Mouse (Mus musculus) ES-CJ7 (cell line): ENCODE results near the gene Rpl15.
"Not testable (repeated sequence)": the region's sequence is repeated elsewhere in the genome, so short reads cannot be mapped to it uniquely, and the experiment has no call there.

Experiments used
- DNase-seq: peaks from one replicate; pipeline ENCODE4 v3.0.0; 2011; ENCODE audit warnings: low read depth, low spot score

Gene Rpl15

GRCm38 (mm10) chr14:18241786-18242185 is 29.4 kb downstream of the Rpl15 start:
- DNase-seq: no peak

- no peak for DNase-seq
These were observed 31.1 kb downstream of the Rpl15 start for GRCm38 (mm10) chr14:18240132-18240531.

- DNase-seq: peak; percentile 99
These were observed 32.1 kb downstream of the Rpl15 start, which contains the start of gene Nr1d2 for GRCm38 (mm10) chr14:18238750-18239731. TSS of gene Nr1d2 (minus strand) at chr14:18239127.

GRCm38 (mm10) chr14:18238131-18238749 is 33.0 kb downstream of the Rpl15 start:
- DNase-seq: peak; percentile 96

DNA sequence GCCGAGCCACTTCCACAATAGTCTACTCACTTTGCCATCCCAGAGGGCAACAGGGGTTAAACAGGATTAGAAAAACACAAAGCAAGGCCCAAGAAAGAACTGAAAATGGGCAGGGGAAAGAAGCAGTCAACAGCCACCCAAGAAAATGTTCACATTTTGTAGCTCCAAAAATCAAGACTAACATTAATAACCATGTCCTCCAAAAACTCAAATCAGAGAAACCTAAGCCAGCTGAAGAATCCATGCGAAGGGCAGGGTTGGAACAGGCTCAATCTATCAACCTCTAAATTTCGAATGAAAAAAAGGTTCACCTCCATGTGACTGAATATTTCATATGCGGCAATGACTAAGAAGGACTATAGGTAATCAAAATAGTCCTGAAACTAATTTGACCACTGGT is 33.8 kb downstream of the Rpl15 start:
- DNase-seq: no peak

DNA sequence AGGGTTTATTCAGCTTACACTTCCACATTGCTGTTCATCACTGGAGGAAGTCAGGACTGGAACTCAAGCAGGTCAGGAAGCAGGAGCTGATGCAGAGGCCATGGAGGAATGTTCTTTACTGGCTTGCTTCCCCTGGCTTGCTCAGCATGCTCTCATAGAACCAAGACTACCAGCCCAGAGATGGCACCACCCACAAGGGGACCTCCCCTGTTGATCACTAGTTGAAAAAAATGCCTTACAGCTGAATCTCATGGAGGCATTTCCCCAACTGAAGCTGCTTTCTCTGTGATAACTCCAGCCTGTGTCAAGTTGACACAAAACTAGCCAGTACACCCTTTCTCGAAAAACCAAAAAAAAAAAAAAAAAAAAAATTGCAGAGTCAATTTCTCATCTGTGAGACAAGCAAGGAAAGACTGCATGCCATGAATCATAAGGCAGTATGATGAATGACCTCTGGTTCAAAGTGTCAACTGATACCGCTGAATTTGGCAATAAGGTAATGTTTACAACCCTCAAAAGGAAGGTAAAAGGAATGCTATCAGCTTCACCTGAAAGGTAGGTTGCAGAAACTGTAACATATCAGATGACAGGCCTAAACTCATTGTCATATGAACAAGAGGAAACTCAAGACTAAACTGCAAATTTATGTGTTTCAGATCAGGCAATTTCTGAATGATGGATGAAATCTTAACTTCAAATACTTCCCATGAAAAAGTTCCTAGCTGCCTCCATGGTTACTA is 34.5 kb downstream of the Rpl15 start:
- DNase-seq: not testable (repeated sequence)

DNA sequence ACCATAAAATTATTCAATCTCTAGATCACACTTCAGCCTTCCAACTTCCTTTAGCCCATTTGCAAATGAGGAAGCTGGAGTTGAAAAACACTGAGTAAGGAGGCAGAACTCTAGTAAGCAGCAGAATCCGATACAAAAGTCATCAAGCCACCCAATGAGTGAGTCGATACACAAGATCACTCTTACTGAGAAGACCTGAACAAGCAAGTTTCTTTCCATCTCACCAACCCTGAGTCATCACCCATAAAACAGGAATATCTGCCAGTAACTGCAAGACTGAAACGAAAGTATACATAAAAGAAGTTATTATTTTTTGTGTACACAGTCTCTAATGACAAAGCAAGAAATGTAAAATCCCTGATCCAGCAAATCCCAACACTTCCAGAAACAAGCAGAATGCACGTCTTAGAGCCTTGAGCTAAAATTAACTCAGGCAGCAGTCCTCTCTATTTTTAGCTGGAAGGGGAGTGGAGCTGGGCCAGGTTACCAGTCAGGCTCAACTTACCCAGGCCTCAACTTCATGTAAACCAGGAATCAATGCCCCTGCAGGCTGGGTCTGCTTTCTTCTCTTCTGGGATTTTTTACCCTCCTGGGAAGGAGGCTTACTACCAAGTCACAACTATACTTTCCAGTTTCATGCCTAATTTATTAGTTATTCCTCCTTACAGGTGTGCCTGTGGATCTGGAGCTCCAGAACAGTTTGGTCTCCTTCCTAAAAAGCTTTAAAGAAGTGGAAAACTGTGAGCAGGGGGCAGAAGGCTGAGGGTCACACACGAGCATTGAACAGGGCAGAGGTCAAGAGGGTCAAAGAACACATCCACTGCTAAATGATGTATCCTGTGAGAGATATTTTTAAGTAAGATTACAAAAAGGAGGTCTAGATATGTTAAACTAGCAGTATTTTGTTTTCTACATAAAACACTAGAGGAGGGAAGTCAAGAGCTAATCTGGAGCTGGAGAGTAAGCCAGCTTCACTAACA is 36.9 kb downstream of the Rpl15 start:
- DNase-seq: no peak

DNA sequence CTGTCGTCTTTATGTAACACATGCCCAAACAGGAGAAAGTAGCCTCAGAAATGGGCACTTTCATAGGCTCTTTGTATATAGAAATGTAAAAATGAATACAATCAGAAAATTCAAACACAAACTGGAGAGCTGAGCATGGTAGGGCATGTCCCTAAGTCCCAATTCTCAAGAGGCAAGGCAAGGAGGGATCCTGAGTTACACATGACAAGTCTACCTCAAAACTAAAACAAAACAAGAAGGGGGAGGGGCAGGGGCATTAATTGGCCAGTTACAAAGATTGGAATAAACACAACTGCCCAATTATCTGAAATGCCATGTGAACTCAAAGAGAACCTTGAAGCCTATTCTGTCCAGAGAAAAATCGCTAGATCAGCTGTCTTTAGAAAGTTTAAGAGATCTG is 38.1 kb downstream of the Rpl15 start:
- DNase-seq: no peak

- not testable (repeated sequence) for DNase-seq
These were observed 39.3 kb downstream of the Rpl15 start for GRCm38 (mm10) chr14:18231866-18232265.

- DNase-seq: not testable (repeated sequence)
These were observed 41.4 kb downstream of the Rpl15 start for GRCm38 (mm10) chr14:18229751-18230150.

DNA sequence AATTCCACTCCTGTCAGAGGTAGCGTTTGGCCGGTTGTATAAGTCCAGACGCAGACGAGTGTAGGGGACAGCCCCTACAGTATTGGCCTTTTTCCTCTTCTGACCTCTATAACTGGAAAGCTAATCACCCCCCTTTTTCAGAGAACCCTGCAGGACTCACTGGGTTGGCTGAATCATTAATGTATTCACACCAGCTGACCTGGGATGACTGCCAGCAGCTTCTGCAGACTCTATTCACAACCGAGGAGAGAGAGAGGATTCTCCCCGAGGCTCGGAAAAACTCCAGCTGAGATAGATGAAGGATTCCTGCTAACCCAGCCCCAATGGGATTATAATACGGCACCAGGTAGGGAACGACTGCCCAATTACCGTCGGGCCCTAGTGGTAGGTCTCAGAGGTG is 45.0 kb downstream of the Rpl15 start:
- DNase-seq: not testable (repeated sequence)

DNA sequence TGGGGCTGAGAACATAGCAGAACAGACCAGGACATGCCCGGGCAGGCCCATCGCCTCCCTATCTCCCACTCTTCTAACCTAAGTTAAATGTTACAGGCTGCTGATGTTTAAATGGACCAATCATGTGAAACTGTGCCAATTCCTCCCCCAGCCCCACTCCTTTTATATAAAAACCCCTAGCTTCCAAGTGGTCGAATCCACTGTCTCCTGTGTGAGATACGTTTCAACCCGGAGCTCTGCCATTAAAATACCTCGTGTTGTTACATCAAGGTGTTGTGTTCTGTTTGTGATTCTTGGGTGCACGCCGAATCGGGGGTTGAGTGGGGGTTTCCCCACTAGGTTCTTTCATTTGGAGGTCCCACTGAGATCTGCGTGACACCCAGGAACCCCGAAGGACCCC is 45.8 kb downstream of the Rpl15 start:
- not testable (repeated sequence) for DNase-seq

- no peak for DNase-seq
These were observed 49.2 kb downstream of the Rpl15 start for GRCm38 (mm10) chr14:18221977-18222376.
